Mouse (Mus musculus): Measurements from ENCODE around the gene Gpr50.

GRCm38 (mm10) chrX:71648848-71649454 lies 14.5 kb upstream of the Gpr50 start:
- TF ChIP-seq HCFC1 (IDR thresholded peaks at IDR 0.05; ENCODE audit: borderline replicate concordance, insufficient read depth, low read length), result no peak
- TF ChIP-seq ZC3H11A (IDR thresholded peaks at IDR 0.05; ENCODE audit: borderline replicate concordance, low read depth, low read length), result no peak
- TF ChIP-seq ZNF384 (IDR thresholded peaks at IDR 0.05; ENCODE audit: low read depth, low read length), result no peak
- TF ChIP-seq CHD2 (IDR thresholded peaks at IDR 0.05; ENCODE audit: low read depth, low read length), result no peak
- TF ChIP-seq MAFK (IDR thresholded peaks at IDR 0.05; ENCODE audit: insufficient read depth, low read depth, low read length), result no peak

Measured in ES-E14 (cell line).